Mouse (Mus musculus): ENCODE results near the gene Asna1. TPM values are rescaled to one million over a fixed set of nuclear protein-coding genes. Genes with fewer than 3 reads are reported as not detected.

Gene Asna1
- total and polyA plus RNA-seq, 2 experiments from 2014 or later: 110 to 134 TPM

GRCm38 (mm10) chr8:84973079-84973478, 52.0 kb downstream of the Asna1 start:
- no peak for DNase-seq (ENCODE audit: low spot score)
- H3K27ac ChIP-seq (ENCODE audit: low read depth): peak overlapping the region; percentile 39; the same call in 1 of the 2 replicates
- no peaks in the 10 kb centered on the region for H3K9me3 ChIP-seq (replicated peaks; ENCODE audit: control insufficient read depth, low read length)
- no peak overlapping the region for H3K9ac ChIP-seq (replicated peaks; ENCODE audit: low read depth, low read length)
- H3K27me3 ChIP-seq (ENCODE audit: control insufficient read depth, insufficient read depth, low read length): no peaks in the 10 kb centered on the region
- no peak overlapping the region for H3K4me3 ChIP-seq (ENCODE audit: low read depth, low read length)
- TF ChIP-seq EP300 (IDR thresholded peaks at IDR 0.05; ENCODE audit: low read depth) (no peak), CTCF (IDR thresholded peaks at IDR 0.05; ENCODE audit: low read depth) (no peak)
- ATAC-seq (ENCODE audit: insufficient read depth, low read depth): no peak
- H3K4me2 ChIP-seq (ENCODE audit: low read depth, low read length): no peak overlapping the region
- 88% methylated on average over 1 of the region's 1 CpGs for whole genome bisulfite sequencing
- peaks cover 19% of the 10 kb centered on the region for H3K4me1 ChIP-seq (ENCODE audit: control insufficient read depth, insufficient read depth)
- peaks cover 30% of the 10 kb centered on the region for H3K36me3 ChIP-seq (replicated peaks; ENCODE audit: control insufficient read depth, insufficient read depth, low read length)

- H3K4me1 ChIP-seq (ENCODE audit: control insufficient read depth, insufficient read depth): peaks cover 25% of the 10 kb centered on the region
- DNase-seq (ENCODE audit: low spot score) (no peak), ATAC-seq (ENCODE audit: insufficient read depth, low read depth) (no peak)
- H3K9ac ChIP-seq (replicated peaks; ENCODE audit: low read depth, low read length): peak overlapping the region; percentile 84; the same call in 1 of the 2 replicates
- H3K36me3 ChIP-seq (replicated peaks; ENCODE audit: control insufficient read depth, insufficient read depth, low read length): peaks cover 30% of the 10 kb centered on the region
- no peak for TF ChIP-seq EP300 (IDR thresholded peaks at IDR 0.05; ENCODE audit: low read depth)
- H3K27me3 ChIP-seq (ENCODE audit: control insufficient read depth, insufficient read depth, low read length): no peaks in the 10 kb centered on the region
- 43% methylated on average over 5 of the region's 5 CpGs for WGBS
- no peak overlapping the region for H3K4me3 ChIP-seq (ENCODE audit: low read depth, low read length)
- peak overlapping the region; percentile 77 for H3K4me2 ChIP-seq (ENCODE audit: low read depth, low read length)
- no peak overlapping the region for H3K27ac ChIP-seq (ENCODE audit: low read depth)
- no peaks in the 10 kb centered on the region for H3K9me3 ChIP-seq (replicated peaks; ENCODE audit: control insufficient read depth, low read length)
Observed at GRCm38 (mm10) chr8:84970913-84971312, 54.2 kb downstream of the Asna1 start.

- no peak for ATAC-seq (ENCODE audit: insufficient read depth, low read depth)
Observed at GRCm38 (mm10) chr8:84970135-84970790, 54.8 kb downstream of the Asna1 start.

GRCm38 (mm10) chr8:84969241-84970134, 55.6 kb downstream of the Asna1 start, which contains the start of the genes Gm49661, Prdx2 and Rnaseh2a:
Gm49661 (minus strand) TSS chr8:84969433.
Prdx2 (plus strand) TSS chr8:84969587.
Rnaseh2a (minus strand) TSS chr8:84969767.
- Histone ChIP-seq H3K27me3 (ENCODE audit: control insufficient read depth, insufficient read depth, low read length) (no peaks in the 10 kb centered on the region), H3K27ac (ENCODE audit: low read depth) (peak within 1 kb of the TSS; percentile 83), H3K4me3 (ENCODE audit: low read depth, low read length) (peak within 1 kb of the TSS; percentile 68), H3K9me3 (replicated peaks; ENCODE audit: control insufficient read depth, low read length) (no peaks in the 10 kb centered on the region), H3K36me3 (replicated peaks; ENCODE audit: control insufficient read depth, insufficient read depth, low read length) (peaks cover 30% of the 10 kb centered on the region), H3K4me1 (ENCODE audit: control insufficient read depth, insufficient read depth) (peaks cover 30% of the 10 kb centered on the region), H3K9ac (replicated peaks; ENCODE audit: low read depth, low read length) (peak within 1 kb of the TSS; percentile 84), H3K4me2 (ENCODE audit: low read depth, low read length) (peak within 1 kb of the TSS; percentile 77)
- TF ChIP-seq CTCF (IDR thresholded peaks at IDR 0.05; ENCODE audit: low read depth) (no peak), EP300 (IDR thresholded peaks at IDR 0.05; ENCODE audit: low read depth) (peak; percentile 19; the same call in 1 of the 2 replicates)
- DNase-seq (ENCODE audit: low spot score) (peak; percentile 71), ATAC-seq (ENCODE audit: insufficient read depth, low read depth) (peak; percentile 59)
- WGBS: under 1% methylated on average over 56 of the region's 56 CpGs

More at GRCm38 (mm10) chr8:84970135-84970790, 54.8 kb downstream of the Asna1 start:
- H3K27ac ChIP-seq (ENCODE audit: low read depth): peak overlapping the region; percentile 83
- 9% methylated on average over 21 of the region's 21 CpGs for WGBS
- H3K36me3 ChIP-seq (replicated peaks; ENCODE audit: control insufficient read depth, insufficient read depth, low read length): peaks cover 30% of the 10 kb centered on the region
- H3K27me3 ChIP-seq (ENCODE audit: control insufficient read depth, insufficient read depth, low read length): no peaks in the 10 kb centered on the region
- no peaks in the 10 kb centered on the region for H3K9me3 ChIP-seq (replicated peaks; ENCODE audit: control insufficient read depth, low read length)
- peaks cover 26% of the 10 kb centered on the region for H3K4me1 ChIP-seq (ENCODE audit: control insufficient read depth, insufficient read depth)
- DNase-seq (ENCODE audit: low spot score): no peak
- TF ChIP-seq EP300 (IDR thresholded peaks at IDR 0.05; ENCODE audit: low read depth) (0 out of 2 replicates have a peak, but pooled peaks have one; percentile 4), CTCF (IDR thresholded peaks at IDR 0.05; ENCODE audit: low read depth) (no peak)
- H3K4me2 ChIP-seq (ENCODE audit: low read depth, low read length): peak overlapping the region; percentile 77
- H3K4me3 ChIP-seq (ENCODE audit: low read depth, low read length): peak overlapping the region; percentile 68
- peak overlapping the region; percentile 84 for H3K9ac ChIP-seq (replicated peaks; ENCODE audit: low read depth, low read length)

- Histone ChIP-seq H3K4me3 (ENCODE audit: low read depth, low read length) (peak overlapping the region; percentile 68), H3K4me2 (ENCODE audit: low read depth, low read length) (peak overlapping the region; percentile 77), H3K27ac (ENCODE audit: low read depth) (peak overlapping the region; percentile 83), H3K27me3 (ENCODE audit: control insufficient read depth, insufficient read depth, low read length) (no peaks in the 10 kb centered on the region), H3K9ac (replicated peaks; ENCODE audit: low read depth, low read length) (peak overlapping the region; percentile 84), H3K4me1 (ENCODE audit: control insufficient read depth, insufficient read depth) (peaks cover 30% of the 10 kb centered on the region), H3K9me3 (replicated peaks; ENCODE audit: control insufficient read depth, low read length) (no peaks in the 10 kb centered on the region), H3K36me3 (replicated peaks; ENCODE audit: control insufficient read depth, insufficient read depth, low read length) (peaks cover 26% of the 10 kb centered on the region)
- TF ChIP-seq EP300 (IDR thresholded peaks at IDR 0.05; ENCODE audit: low read depth) (no peak), CTCF (IDR thresholded peaks at IDR 0.05; ENCODE audit: low read depth) (no peak)
- 17% methylated on average over 2 of the region's 2 CpGs for WGBS
- no peak for ATAC-seq (ENCODE audit: insufficient read depth, low read depth)
- peak; percentile 33 for DNase-seq (ENCODE audit: low spot score)
Observed at GRCm38 (mm10) chr8:84968650-84969049, 56.4 kb downstream of the Asna1 start.

Small RNA genes lying within 50 kb of the gene (microRNA-seq; reads per million reads assigned to microRNA genes)
- gene Mir7070: 2.0 reads per million, percentile 5 among the genes with 10 or more reads in this experiment

Other genes starting within 250 kb of the Asna1 start
- 41.9 and 48.5 TPM in 2 replicates for gene Nfix, start 224.9 kb downstream of the Asna1 start, total RNA-seq (2014; rRNA removed; ENCODE audit: low replicate concordance)
- gene Nfix, start 224.9 kb downstream of the Asna1 start, polyA plus RNA-seq (2015; fragmentation: Nextera tagmentation; extraction: Ambion mirVana): 18.2 TPM in 2 replicates
- gene Dand5, start 202.5 kb downstream of the Asna1 start, total RNA-seq (2014; rRNA removed; ENCODE audit: low replicate concordance): 2.1 and 15.4 TPM in 2 replicates
- gene Dand5, start 202.5 kb downstream of the Asna1 start, polyA plus RNA-seq (2015; fragmentation: Nextera tagmentation; extraction: Ambion mirVana): 6.2 and 8.0 TPM in 2 replicates
- gene Gadd45gip1, start 193.8 kb downstream of the Asna1 start, total RNA-seq (2014; rRNA removed; ENCODE audit: low replicate concordance): 47.1 and 49.8 TPM in 2 replicates
- 48.1 and 50.0 TPM in 2 replicates for gene Gadd45gip1, start 193.8 kb downstream of the Asna1 start, polyA plus RNA-seq (2015; fragmentation: Nextera tagmentation; extraction: Ambion mirVana)
- gene Rad23a, start 184.6 kb downstream of the Asna1 start, total RNA-seq (2014; rRNA removed; ENCODE audit: low replicate concordance): 89.2 and 126 TPM in 2 replicates
- gene Rad23a, start 184.6 kb downstream of the Asna1 start, polyA plus RNA-seq (2015; fragmentation: Nextera tagmentation; extraction: Ambion mirVana): 111 and 125 TPM in 2 replicates
- gene Calr, start 178.3 kb downstream of the Asna1 start, total RNA-seq (2014; rRNA removed; ENCODE audit: low replicate concordance): 211 and 235 TPM in 2 replicates
- 201 and 266 TPM in 2 replicates for gene Calr, start 178.3 kb downstream of the Asna1 start, polyA plus RNA-seq (2015; fragmentation: Nextera tagmentation; extraction: Ambion mirVana)
- gene Farsa, start 168.3 kb downstream of the Asna1 start, total RNA-seq (2014; rRNA removed; ENCODE audit: low replicate concordance): 38.6 and 40.0 TPM in 2 replicates
- gene Farsa, start 168.3 kb downstream of the Asna1 start, polyA plus RNA-seq (2015; fragmentation: Nextera tagmentation; extraction: Ambion mirVana): 36.3 and 38.3 TPM in 2 replicates
- 0.15 and 1.7 TPM in 2 replicates for gene Syce2, start 153.2 kb downstream of the Asna1 start, total RNA-seq (2014; rRNA removed; ENCODE audit: low replicate concordance)
- gene Syce2, start 153.2 kb downstream of the Asna1 start, polyA plus RNA-seq (2015; fragmentation: Nextera tagmentation; extraction: Ambion mirVana): 9.7 and 11.8 TPM in 2 replicates
- 45.5 and 52.8 TPM in 2 replicates for gene Gcdh, start 131.4 kb downstream of the Asna1 start, total RNA-seq (2014; rRNA removed; ENCODE audit: low replicate concordance)
- 33.0 and 33.5 TPM in 2 replicates for gene Gcdh, start 131.4 kb downstream of the Asna1 start, polyA plus RNA-seq (2015; fragmentation: Nextera tagmentation; extraction: Ambion mirVana)
- gene Klf1, start 123.4 kb downstream of the Asna1 start, total RNA-seq (2014; rRNA removed; ENCODE audit: low replicate concordance): not detected in 2 replicates
- gene Klf1, start 123.4 kb downstream of the Asna1 start, polyA plus RNA-seq (2015; fragmentation: Nextera tagmentation; extraction: Ambion mirVana): 0.27 and 0.56 TPM in 2 replicates
- gene Dnase2a, start 116.7 kb downstream of the Asna1 start, total RNA-seq (2014; rRNA removed; ENCODE audit: low replicate concordance): 6.0 and 11.0 TPM in 2 replicates
- 4.6 and 5.6 TPM in 2 replicates for gene Dnase2a, start 116.7 kb downstream of the Asna1 start, polyA plus RNA-seq (2015; fragmentation: Nextera tagmentation; extraction: Ambion mirVana)
- gene Mast1, start 87.9 kb downstream of the Asna1 start, total RNA-seq (2014; rRNA removed; ENCODE audit: low replicate concordance): 0.08 TPM in 1 of 2 replicates, not detected in the other
- gene Mast1, start 87.9 kb downstream of the Asna1 start, polyA plus RNA-seq (2015; fragmentation: Nextera tagmentation; extraction: Ambion mirVana): 0.05 TPM in 1 of 2 replicates, not detected in the other
- gene Rtbdn, start 78.3 kb downstream of the Asna1 start, total RNA-seq (2014; rRNA removed; ENCODE audit: low replicate concordance): not detected in 2 replicates
- 0.10 TPM in 1 of 2 replicates, not detected in the other for gene Rtbdn, start 78.3 kb downstream of the Asna1 start, polyA plus RNA-seq (2015; fragmentation: Nextera tagmentation; extraction: Ambion mirVana)
- gene Gm49661, start 55.8 kb downstream of the Asna1 start, total RNA-seq (2014; rRNA removed; ENCODE audit: low replicate concordance): not detected in 2 replicates
- gene Gm49661, start 55.8 kb downstream of the Asna1 start, polyA plus RNA-seq (2015; fragmentation: Nextera tagmentation; extraction: Ambion mirVana): not detected in 2 replicates
- gene Prdx2, start 55.7 kb downstream of the Asna1 start, total RNA-seq (2014; rRNA removed; ENCODE audit: low replicate concordance): 647 and 809 TPM in 2 replicates
- gene Prdx2, start 55.7 kb downstream of the Asna1 start, polyA plus RNA-seq (2015; fragmentation: Nextera tagmentation; extraction: Ambion mirVana): 758 and 782 TPM in 2 replicates
- gene Rnaseh2a, start 55.5 kb downstream of the Asna1 start, total RNA-seq (2014; rRNA removed; ENCODE audit: low replicate concordance): 57.9 and 76.4 TPM in 2 replicates
- gene Rnaseh2a, start 55.5 kb downstream of the Asna1 start, polyA plus RNA-seq (2015; fragmentation: Nextera tagmentation; extraction: Ambion mirVana): 52.6 and 57.3 TPM in 2 replicates
- gene Junb, start 46.6 kb downstream of the Asna1 start, total RNA-seq (2014; rRNA removed; ENCODE audit: low replicate concordance): 28.9 and 39.6 TPM in 2 replicates
- gene Junb, start 46.6 kb downstream of the Asna1 start, polyA plus RNA-seq (2015; fragmentation: Nextera tagmentation; extraction: Ambion mirVana): 10.3 and 13.0 TPM in 2 replicates
- gene Hook2, start 34.7 kb downstream of the Asna1 start, total RNA-seq (2014; rRNA removed; ENCODE audit: low replicate concordance): 1.9 and 4.8 TPM in 2 replicates
- gene Hook2, start 34.7 kb downstream of the Asna1 start, polyA plus RNA-seq (2015; fragmentation: Nextera tagmentation; extraction: Ambion mirVana): 3.5 and 4.7 TPM in 2 replicates
- not detected in 2 replicates for gene Best2, start 10.8 kb downstream of the Asna1 start, total RNA-seq (2014; rRNA removed; ENCODE audit: low replicate concordance)
- gene Best2, start 10.8 kb downstream of the Asna1 start, polyA plus RNA-seq (2015; fragmentation: Nextera tagmentation; extraction: Ambion mirVana): not detected in 2 replicates
- 98.5 and 196 TPM in 2 replicates for gene Trir, start 1.5 kb upstream of the Asna1 start, total RNA-seq (2014; rRNA removed; ENCODE audit: low replicate concordance)
- gene Trir, start 1.5 kb upstream of the Asna1 start, polyA plus RNA-seq (2015; fragmentation: Nextera tagmentation; extraction: Ambion mirVana): 62.4 and 66.5 TPM in 2 replicates
- 27.4 and 34.8 TPM in 2 replicates for gene Tnpo2, start 11.6 kb upstream of the Asna1 start, total RNA-seq (2014; rRNA removed; ENCODE audit: low replicate concordance)
- gene Tnpo2, start 11.6 kb upstream of the Asna1 start, polyA plus RNA-seq (2015; fragmentation: Nextera tagmentation; extraction: Ambion mirVana): 11.5 and 13.0 TPM in 2 replicates
- 29.1 and 32.6 TPM in 2 replicates for gene Fbxw9, start 34.8 kb upstream of the Asna1 start, total RNA-seq (2014; rRNA removed; ENCODE audit: low replicate concordance)
- 16.2 and 16.5 TPM in 2 replicates for gene Fbxw9, start 34.8 kb upstream of the Asna1 start, polyA plus RNA-seq (2015; fragmentation: Nextera tagmentation; extraction: Ambion mirVana)
- not detected in 2 replicates for gene Gm5741, start 42.7 kb upstream of the Asna1 start, total RNA-seq (2014; rRNA removed; ENCODE audit: low replicate concordance)
- not detected in 2 replicates for gene Gm5741, start 42.7 kb upstream of the Asna1 start, polyA plus RNA-seq (2015; fragmentation: Nextera tagmentation; extraction: Ambion mirVana)
- 25.9 and 48.2 TPM in 2 replicates for gene Dhps, start 46.5 kb upstream of the Asna1 start, total RNA-seq (2014; rRNA removed; ENCODE audit: low replicate concordance)
- 45.0 and 48.3 TPM in 2 replicates for gene Dhps, start 46.5 kb upstream of the Asna1 start, polyA plus RNA-seq (2015; fragmentation: Nextera tagmentation; extraction: Ambion mirVana)
- 101 and 116 TPM in 2 replicates for gene Wdr83os, start 55.5 kb upstream of the Asna1 start, total RNA-seq (2014; rRNA removed; ENCODE audit: low replicate concordance)
- gene Wdr83os, start 55.5 kb upstream of the Asna1 start, polyA plus RNA-seq (2015; fragmentation: Nextera tagmentation; extraction: Ambion mirVana): 99.8 and 103 TPM in 2 replicates
- 16.2 and 31.0 TPM in 2 replicates for gene Wdr83, start 56.0 kb upstream of the Asna1 start, total RNA-seq (2014; rRNA removed; ENCODE audit: low replicate concordance)
- gene Wdr83, start 56.0 kb upstream of the Asna1 start, polyA plus RNA-seq (2015; fragmentation: Nextera tagmentation; extraction: Ambion mirVana): 38.8 and 42.9 TPM in 2 replicates
- gene Man2b1, start 58.0 kb upstream of the Asna1 start, total RNA-seq (2014; rRNA removed; ENCODE audit: low replicate concordance): 47.2 and 87.1 TPM in 2 replicates
- 24.0 and 24.9 TPM in 2 replicates for gene Man2b1, start 58.0 kb upstream of the Asna1 start, polyA plus RNA-seq (2015; fragmentation: Nextera tagmentation; extraction: Ambion mirVana)
- 0.15 TPM in 1 of 2 replicates, not detected in the other for gene Zfp791, start 97.8 kb upstream of the Asna1 start, total RNA-seq (2014; rRNA removed; ENCODE audit: low replicate concordance)
- 0.97 and 1.2 TPM in 2 replicates for gene Zfp791, start 97.8 kb upstream of the Asna1 start, polyA plus RNA-seq (2015; fragmentation: Nextera tagmentation; extraction: Ambion mirVana)
- gene Cks1brt, start 126.6 kb upstream of the Asna1 start, total RNA-seq (2014; rRNA removed; ENCODE audit: low replicate concordance): not detected in 2 replicates
- gene Cks1brt, start 126.6 kb upstream of the Asna1 start, polyA plus RNA-seq (2015; fragmentation: Nextera tagmentation; extraction: Ambion mirVana): not detected in 2 replicates
- gene Olfr371, start 200.7 kb upstream of the Asna1 start, total RNA-seq (2014; rRNA removed; ENCODE audit: low replicate concordance): not detected in 2 replicates
- gene Olfr371, start 200.7 kb upstream of the Asna1 start, polyA plus RNA-seq (2015; fragmentation: Nextera tagmentation; extraction: Ambion mirVana): not detected in 2 replicates